Mouse (Mus musculus) intestine, embryonic 14.5 days (tissue): Measurements from ENCODE around the gene Cd6. TPM values are rescaled to one million over a fixed set of nuclear protein-coding genes. Genes with fewer than 3 reads are reported as not detected.

Experiments used
- ATAC-seq: fragments of 200-750 bp; cut with Nextera tagmentation; replicated peaks from 2 replicates; pipeline ENCODE4 v1.8.0; 2017; ENCODE audit warnings: low read depth, moderate number of reproducible peaks, moderate TSS enrichment, moderate library complexity; ENCODE audit not compliant: low FRiP score, low TSS enrichment
- DNase-seq: peaks from one replicate; pipeline ENCODE4 v3.0.0-alpha.2; 2018; ENCODE audit warnings: low spot score
- H3K27ac ChIP-seq: fragments of 300-500 bp; sonication (generic); 2 replicates; pipeline ENCODE4 v1.5.1; 2014; ENCODE audit warnings: low read depth, mild to moderate bottlenecking, control low read depth
- H3K27me3 ChIP-seq: fragments of 300-500 bp; sonication (generic); replicated peaks from 2 replicates; pipeline ENCODE4 v1.6.1; 2014; ENCODE audit warnings: low read length, control low read depth; ENCODE audit not compliant: control insufficient read depth, insufficient read depth
- H3K36me3 ChIP-seq: fragments of 300-500 bp; sonication (generic); 2 replicates; pipeline ENCODE4 v1.6.1; 2014; ENCODE audit warnings: low read length, control low read depth; ENCODE audit not compliant: control insufficient read depth, insufficient read depth
- H3K4me1 ChIP-seq: fragments of 300-500 bp; sonication (generic); replicated peaks from 2 replicates; pipeline ENCODE4 v1.6.1; 2014; ENCODE audit warnings: low read length, control low read depth, mixed read lengths; ENCODE audit not compliant: control insufficient read depth, insufficient read depth
- H3K4me2 ChIP-seq: fragments of 300-500 bp; sonication (generic); 2 replicates; pipeline ENCODE4 v1.6.1; 2014; ENCODE audit warnings: low read length
- H3K4me3 ChIP-seq: fragments of 300-500 bp; sonication (generic); 2 replicates; pipeline ENCODE4 v1.5.1; 2014; ENCODE audit warnings: low read depth, low read length, control low read depth, mixed read lengths
- H3K9ac ChIP-seq: fragments of 300-500 bp; sonication (generic); 2 replicates; pipeline ENCODE4 v1.6.1; 2014; ENCODE audit warnings: mild to moderate bottlenecking, low read length
- H3K9me3 ChIP-seq: fragments of 300-500 bp; sonication (generic); 2 replicates; pipeline ENCODE4 v1.6.1; 2016; ENCODE audit warnings: low read length, control low read depth; ENCODE audit not compliant: control insufficient read depth
- WGBS: fragments of 180-500 bp; shearing (Covaris S2); extraction: QIAGEN DNeasy Blood & Tissue Kit; methylation state at CpG from one replicate; pipeline ENCODE4 v1.1.7; 2014; 5-methylcytosine and 5-hydroxymethylcytosine counted together
- polyA plus RNA-seq: library from polyadenylated mRNA; unstranded; fragments of >200 nt; fragmentation: Nextera tagmentation; extraction: Ambion mirVana; gene quantifications from 2 replicates; pipeline ENCODE4 v1.2.1, GENCODE M21; 2014

Cd6 gene
- polyA plus RNA-seq, 1 experiment from 2014 or later, result 0.11 TPM

- WGBS, result 52% methylated on average over 12 of the region's 12 CpGs
- no peaks in the 10 kb centered on the region for H3K36me3 ChIP-seq
- H3K27me3 ChIP-seq, result no peaks in the 10 kb centered on the region
- H3K27ac ChIP-seq, result no peak overlapping the region
- DNase-seq (no peak), ATAC-seq (no peak)
- no peak overlapping the region for H3K9ac ChIP-seq
- H3K4me1 ChIP-seq, result no peaks in the 10 kb centered on the region
- H3K4me2 ChIP-seq, result no peak overlapping the region
- no peak overlapping the region for H3K4me3 ChIP-seq
- no peaks in the 10 kb centered on the region for H3K9me3 ChIP-seq
Measured at GRCm38 (mm10) chr19:10769429-10770195, 60.2 kb downstream of the Cd6 start.

DNA sequence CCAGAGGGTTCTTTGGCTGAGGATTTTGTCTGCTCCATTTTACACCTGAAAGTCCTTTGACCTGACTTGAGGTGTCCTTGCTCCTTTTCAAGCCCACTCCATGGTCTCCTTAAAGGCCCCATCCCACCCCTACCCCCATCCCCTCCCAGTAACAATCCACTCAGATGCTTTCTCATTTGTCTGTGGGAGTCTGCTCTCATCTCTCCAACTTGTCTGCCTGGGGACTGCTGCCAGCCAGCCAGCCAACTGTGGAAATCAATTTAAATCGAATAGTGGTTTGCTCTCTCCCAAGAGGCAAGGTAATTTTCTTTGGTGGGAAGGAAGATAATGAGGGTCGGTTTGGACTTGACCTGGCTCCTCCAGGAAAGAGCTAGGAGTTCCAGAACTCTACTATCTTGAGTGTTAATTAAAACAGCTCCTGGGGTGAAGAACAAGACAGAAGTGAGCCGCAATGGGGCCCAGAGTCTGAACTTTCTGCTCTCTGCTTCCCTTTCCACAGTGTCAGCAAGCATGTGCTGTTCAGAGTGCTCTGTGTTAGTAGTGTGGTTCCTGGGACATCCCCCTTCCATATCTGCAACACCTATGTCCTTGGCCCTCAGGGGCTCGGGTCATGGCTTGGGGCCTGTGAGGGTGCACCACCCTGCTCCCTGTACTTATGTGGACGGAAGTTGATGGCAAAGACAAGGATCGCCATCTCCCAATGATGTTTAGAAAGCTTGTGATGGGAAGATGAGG, 61.0 kb downstream of the Cd6 start:
- H3K4me2 ChIP-seq, result no peak overlapping the region
- ATAC-seq (no peak), DNase-seq (no peak)
- H3K4me1 ChIP-seq, result no peaks in the 10 kb centered on the region
- no peaks in the 10 kb centered on the region for H3K27me3 ChIP-seq
- no peaks in the 10 kb centered on the region for H3K36me3 ChIP-seq
- no peak overlapping the region for H3K9ac ChIP-seq
- no peaks in the 10 kb centered on the region for H3K9me3 ChIP-seq
- H3K4me3 ChIP-seq, result no peak overlapping the region
- no peak overlapping the region for H3K27ac ChIP-seq
- 74% methylated on average over 6 of the region's 6 CpGs for WGBS

- Histone ChIP-seq H3K4me2 (no peak overlapping the region), H3K9me3 (no peaks in the 10 kb centered on the region), H3K36me3 (no peaks in the 10 kb centered on the region), H3K27me3 (no peaks in the 10 kb centered on the region), H3K4me1 (no peaks in the 10 kb centered on the region), H3K27ac (no peak overlapping the region), H3K4me3 (no peak overlapping the region), H3K9ac (no peak overlapping the region)
- DNase-seq (no peak), ATAC-seq (no peak)
- 83% methylated on average over 10 of the region's 10 CpGs for WGBS
Measured at GRCm38 (mm10) chr19:10767631-10768030, 62.2 kb downstream of the Cd6 start.

GRCm38 (mm10) chr19:10763381-10764031, 66.4 kb downstream of the Cd6 start:
- ATAC-seq (no peak), DNase-seq (no peak)
- Histone ChIP-seq H3K4me3 (no peak overlapping the region), H3K27me3 (no peaks in the 10 kb centered on the region), H3K9me3 (no peaks in the 10 kb centered on the region), H3K27ac (no peak overlapping the region), H3K9ac (no peak overlapping the region), H3K36me3 (no peaks in the 10 kb centered on the region), H3K4me2 (no peak overlapping the region), H3K4me1 (peaks cover 7% of the 10 kb centered on the region; the same call in 1 of the 2 replicates)
- WGBS, result 78% methylated on average over 21 of the region's 21 CpGs

DNA sequence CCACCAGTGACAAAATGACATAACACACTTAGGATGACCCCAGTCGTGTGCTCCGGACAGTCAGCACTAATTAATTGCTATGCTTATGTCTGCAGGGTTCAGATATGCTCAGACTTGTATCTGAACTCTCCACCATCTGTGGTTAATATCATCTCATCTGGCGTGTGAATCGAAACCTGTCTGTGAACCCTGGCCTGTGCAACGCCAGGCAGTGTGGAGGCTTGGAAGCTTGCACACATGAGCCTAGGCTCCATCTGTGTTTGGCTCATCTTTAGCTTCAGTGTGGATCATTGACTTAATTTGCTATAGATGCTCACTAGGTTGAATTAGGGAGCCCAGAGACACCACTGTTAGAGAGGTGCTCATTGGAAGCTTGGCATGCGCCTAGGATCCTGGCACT, 67.4 kb downstream of the Cd6 start:
- WGBS, result 57% methylated on average over 6 of the region's 6 CpGs
- Histone ChIP-seq H3K9ac (no peak overlapping the region), H3K27me3 (no peaks in the 10 kb centered on the region), H3K4me1 (peaks cover 9% of the 10 kb centered on the region; the same call in 1 of the 2 replicates), H3K9me3 (no peaks in the 10 kb centered on the region), H3K27ac (no peak overlapping the region), H3K4me2 (no peak overlapping the region), H3K36me3 (no peaks in the 10 kb centered on the region), H3K4me3 (no peak overlapping the region)
- ATAC-seq, result no peak
- no peak for DNase-seq

- DNase-seq (no peak), ATAC-seq (no peak)
- H3K27ac ChIP-seq, result no peak overlapping the region
- no peak overlapping the region for H3K4me2 ChIP-seq
- no peaks in the 10 kb centered on the region for H3K27me3 ChIP-seq
- H3K9me3 ChIP-seq, result no peaks in the 10 kb centered on the region
- H3K36me3 ChIP-seq, result no peaks in the 10 kb centered on the region
- H3K4me3 ChIP-seq, result no peak overlapping the region
- WGBS, result 82% methylated on average over 8 of the region's 8 CpGs
- no peak overlapping the region for H3K9ac ChIP-seq
- peaks cover 9% of the 10 kb centered on the region; the same call in 1 of the 2 replicates for H3K4me1 ChIP-seq
Measured at GRCm38 (mm10) chr19:10761794-10762415, 68.0 kb downstream of the Cd6 start.

GRCm38 (mm10) chr19:10759983-10760831, 69.7 kb downstream of the Cd6 start:
- H3K9ac ChIP-seq, result no peak overlapping the region
- H3K9me3 ChIP-seq, result no peaks in the 10 kb centered on the region
- 83% methylated on average over 9 of the region's 9 CpGs for WGBS
- no peak overlapping the region for H3K27ac ChIP-seq
- no peak overlapping the region for H3K4me3 ChIP-seq
- no peaks in the 10 kb centered on the region for H3K36me3 ChIP-seq
- peaks cover 9% of the 10 kb centered on the region; the same call in 1 of the 2 replicates for H3K4me1 ChIP-seq
- no peaks in the 10 kb centered on the region for H3K27me3 ChIP-seq
- no peak overlapping the region for H3K4me2 ChIP-seq
- DNase-seq, result no peak
- ATAC-seq, result no peak

DNA sequence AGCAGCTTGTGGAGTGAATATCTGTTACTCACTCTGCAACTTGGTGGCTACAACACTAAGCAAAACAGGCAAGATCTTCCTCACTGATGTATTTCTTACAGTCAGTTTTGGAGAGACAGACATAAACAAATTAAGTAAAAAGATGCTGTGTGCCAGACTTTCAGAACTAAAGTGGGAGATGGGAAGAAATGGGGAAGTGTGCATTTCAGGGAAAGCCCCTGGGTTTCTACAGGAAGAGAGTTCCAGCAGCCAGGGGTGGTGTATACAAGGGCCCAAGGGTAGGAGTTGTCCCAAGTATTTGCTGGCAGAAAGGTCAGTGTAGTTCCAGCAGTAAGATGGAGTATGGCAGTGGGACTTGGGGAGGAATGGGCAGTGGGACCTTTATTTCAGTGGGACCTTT, 70.3 kb downstream of the Cd6 start:
- H3K27ac ChIP-seq, result no peak overlapping the region
- DNase-seq (no peak), ATAC-seq (no peak)
- peaks cover 9% of the 10 kb centered on the region; the same call in 1 of the 2 replicates for H3K4me1 ChIP-seq
- no peaks in the 10 kb centered on the region for H3K27me3 ChIP-seq
- H3K9me3 ChIP-seq, result no peaks in the 10 kb centered on the region
- no peak overlapping the region for H3K4me3 ChIP-seq
- H3K4me2 ChIP-seq, result no peak overlapping the region
- no peak overlapping the region for H3K9ac ChIP-seq
- no peaks in the 10 kb centered on the region for H3K36me3 ChIP-seq
